Mouse (Mus musculus): Measurements from ENCODE around the gene Ap1g2.

DNA sequence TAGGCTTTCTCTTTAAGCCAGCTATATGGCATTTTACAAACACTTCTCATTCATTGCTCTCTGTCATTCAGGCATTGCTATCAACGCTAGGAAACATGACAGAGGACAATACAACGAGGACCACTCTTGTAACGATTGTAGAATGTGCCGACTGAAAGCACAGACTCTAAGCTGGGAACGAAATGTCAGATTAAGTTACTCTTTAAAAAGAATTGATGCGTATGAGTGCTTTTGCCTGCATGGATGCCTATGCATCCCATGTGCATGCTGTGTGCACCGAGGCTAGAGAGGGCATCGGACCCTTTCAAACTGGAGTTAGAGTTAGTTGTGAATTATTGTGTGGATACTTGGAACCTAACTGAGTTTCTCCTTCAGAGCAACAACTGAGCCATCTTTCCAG lies 29.3 kb upstream of the Ap1g2 start:
- TF ChIP-seq CTCF (conservative IDR thresholded peaks at IDR 0.05; ENCODE audit: insufficient read depth, insufficient read length, low read depth, low read length) (no peak), POLR2A (IDR thresholded peaks at IDR 0.05; ENCODE audit: low read depth, low read length) (no peak)
